Comparison of ENCODE assay signal across 8 mouse cellular contexts in genomic region chr3:94413031-94413679, GRCm38 (mm10). TPM values are rescaled to one million over a fixed set of nuclear protein-coding genes. Genes with fewer than 3 reads are reported as not detected.
DNase-seq lines count a peak whose midpoint lies in the region; ATAC-seq lines count a peak whose summit lies in the region.

Gene Tdrkh (plus strand): TSS chr3:94413273.

- ATAC-seq in activated CD4-positive, CD25-positive, alpha-beta regulatory T cell, adult 4 months = peak; percentile 98
- peak; percentile 98 for ATAC-seq in common myeloid progenitor, adult 5-6 weeks (replicated peaks; ENCODE audit: low read depth, poor library complexity, severe bottlenecking)
- ATAC-seq in hindbrain, embryonic 15.5 days (ENCODE audit: low FRiP score, low read depth) = peak; percentile 99

- H3K4me3 ChIP-seq in hindbrain, embryonic 15.5 days = peak within 1 kb of the TSS; percentile 57

- H3K9me3 ChIP-seq in hindbrain, embryonic 15.5 days = no peaks in the 10 kb centered on the region

- peak; percentile 95 for DNase-seq in gastrocnemius, adult 18-20 months (ENCODE audit: low spot score)
- peak; percentile 98 for DNase-seq in layer of hippocampus, postnatal 36 days
- peak; percentile 96 for DNase-seq in lung, postnatal 25 days (ENCODE audit: low spot score)
- DNase-seq in retina, adult 2 months (ENCODE audit: low read depth, low spot score) = peak; percentile 92
- DNase-seq in thymus, postnatal 25 days = peak; percentile 96

- peaks cover 18% of the 10 kb centered on the region for H3K4me1 ChIP-seq in hindbrain, embryonic 15.5 days (replicated peaks)

- WGBS in hindbrain, embryonic 15.5 days = 5% methylated on average over 52 of the region's 52 CpGs

- H3K4me2 ChIP-seq in hindbrain, embryonic 15.5 days = peak within 1 kb of the TSS; percentile 94

- H3K36me3 ChIP-seq in hindbrain, embryonic 15.5 days = no peaks in the 10 kb centered on the region

- H3K9ac ChIP-seq in hindbrain, embryonic 15.5 days = peak within 1 kb of the TSS; percentile 74

- H3K27me3 ChIP-seq in hindbrain, embryonic 15.5 days = no peaks in the 10 kb centered on the region

- H3K27ac ChIP-seq in hindbrain, embryonic 15.5 days (replicated peaks) = peak within 1 kb of the TSS; percentile 87

RNA-seq across cellular contexts. Expression of gene Tdrkh, which starts in this region (rescaled TPM):
- 1 to 10 TPM; 4.9 to 6.1 TPM for polyA plus RNA-seq in activated CD4-positive, CD25-positive, alpha-beta regulatory T cell, adult 4 months (2017; shearing (Covaris generic))
- total RNA-seq in common myeloid progenitor, adult 5-6 weeks (2017) = 10.8 and 14.7 TPM in 2 replicates
- 1 to 10 TPM; 5.2 to 7.0 TPM for total RNA-seq in gastrocnemius, adult 18-20 months (2021)
- 50.7 and 53.5 TPM in 2 replicates for polyA plus RNA-seq in hindbrain, embryonic 15.5 days (2015; fragmentation: Nextera tagmentation; extraction: Ambion mirVana)
- total RNA-seq in layer of hippocampus, postnatal 36 days (2021) = 10 to 100 TPM; 39.1 to 43.4 TPM

Comparison
In these comparisons a context has a peak if more than half of its experiments do, and no peak if none do; other contexts are left out.
1. Peak in every context shown above with its lines: DNase-seq, ATAC-seq, H3K4me3 ChIP-seq and H3K27ac ChIP-seq.